Mouse (Mus musculus) heart, embryonic 14.5 days (tissue): ENCODE measurements at regions not wholly inside any gene's neighbourhood (a gene's known extent, or its start where the extent isn't known, plus 50 kb on each side); places are given as distances from the start of the nearest gene placed in this dataset.

ENCODE experiments used
- ATAC-seq: fragments of 200-750 bp; cut with Nextera tagmentation; 2 replicates; pipeline ENCODE4 v1.8.0; 2017; ENCODE audit warnings: low read depth, moderate TSS enrichment; ENCODE audit not compliant: insufficient number of reproducible peaks, insufficient read depth, low FRiP score
- H3K27ac ChIP-seq, 2 experiments: fragments of 200-500 bp in 1 of 2; fragments of 300-500 bp in 1 of 2; sonication (generic) in 1 of 2; replicated peaks in 1 of 2; 2 replicates each; pipeline ENCODE4 v1.5.1; 2012 to 2014; ENCODE audit warnings: low read depth in 2 of 2, low read length in 2 of 2, control low read depth in 1 of 2, mild to moderate bottlenecking in 1 of 2, mixed read lengths in 1 of 2; ENCODE audit not compliant: control insufficient read depth in 1 of 2, insufficient read depth in 1 of 2
- H3K27me3 ChIP-seq: fragments of 300-500 bp; sonication (generic); 2 replicates; pipeline ENCODE4 v1.6.1; 2014; ENCODE audit warnings: mild to moderate bottlenecking, low read length, control low read depth; ENCODE audit not compliant: control insufficient read depth, insufficient read depth
- H3K36me3 ChIP-seq: fragments of 300-500 bp; sonication (generic); 2 replicates; pipeline ENCODE4 v1.6.1; 2014; ENCODE audit warnings: mild to moderate bottlenecking, control low read depth, low read length, mixed read lengths; ENCODE audit not compliant: control insufficient read depth, insufficient read depth
- H3K4me1 ChIP-seq, 2 experiments: fragments of 200-500 bp in 1 of 2; fragments of 300-500 bp in 1 of 2; sonication (generic) in 1 of 2; 2 replicates each; pipeline ENCODE4 v1.6.1; 2012 to 2014; ENCODE audit warnings: low read length in 2 of 2, control low read depth in 1 of 2, mixed read lengths in 1 of 2; ENCODE audit not compliant: control insufficient read depth in 2 of 2, insufficient read depth in 2 of 2
- H3K4me2 ChIP-seq: fragments of 300-500 bp; sonication (generic); 2 replicates; pipeline ENCODE4 v1.6.1; 2014; ENCODE audit warnings: mild to moderate bottlenecking, low read length
- H3K4me3 ChIP-seq, 2 experiments: fragments of 200-500 bp in 1 of 2; fragments of 300-500 bp in 1 of 2; sonication (generic) in 1 of 2; 2 replicates each; pipeline ENCODE4 v1.5.1; 2012 to 2014; ENCODE audit warnings: low read length in 2 of 2, mild to moderate bottlenecking in 2 of 2, control low read depth in 1 of 2, low read depth in 1 of 2, moderate library complexity in 1 of 2; ENCODE audit not compliant: control insufficient read depth in 1 of 2, insufficient read depth in 1 of 2
- H3K9ac ChIP-seq: fragments of 300-500 bp; sonication (generic); 2 replicates; pipeline ENCODE4 v1.6.1; 2014; ENCODE audit warnings: mild to moderate bottlenecking, low read length
- H3K9me3 ChIP-seq: fragments of 300-500 bp; sonication (generic); 2 replicates; pipeline ENCODE4 v1.6.1; 2016; ENCODE audit warnings: low read length, control low read depth; ENCODE audit not compliant: control insufficient read depth
- WGBS: fragments of 180-500 bp; shearing (Covaris S2); extraction: QIAGEN DNeasy Blood & Tissue Kit; methylation state at CpG from one replicate; pipeline ENCODE4 v1.1.7; 2014; 5-methylcytosine and 5-hydroxymethylcytosine counted together

- Histone ChIP-seq H3K27ac (no peak overlapping the region), H3K4me3 (no peak overlapping the region), H3K9ac (no peak overlapping the region), H3K4me2 (no peak overlapping the region), H3K36me3 (no peaks in the 10 kb centered on the region), H3K4me1 (peaks cover 5 to 10% of the 10 kb centered on the region in 2 experiments), H3K9me3 (no peaks in the 10 kb centered on the region), H3K27me3 (no peaks in the 10 kb centered on the region)
- no peak for ATAC-seq
- 69% methylated on average over 5 of the region's 5 CpGs for WGBS
Observed at GRCm38 (mm10) chr3:40428021-40428420, 103.1 kb upstream of the Intu start.

GRCm38 (mm10) chr3:40438251-40438650, 92.8 kb upstream of the Intu start:
- Histone ChIP-seq H3K4me2 (no peak overlapping the region), H3K27me3 (no peaks in the 10 kb centered on the region), H3K9me3 (no peaks in the 10 kb centered on the region), H3K4me1 (no peaks in the 10 kb centered on the region; a peak in 1 of 4 replicates), H3K9ac (no peak overlapping the region), H3K36me3 (no peaks in the 10 kb centered on the region), H3K4me3 (no peak overlapping the region), H3K27ac (no peak overlapping the region)
- no peak for ATAC-seq
- 85% methylated on average over 4 of the region's 4 CpGs for WGBS

- no peaks in the 10 kb centered on the region for H3K9me3 ChIP-seq
- no peak for ATAC-seq
- H3K4me2 ChIP-seq: no peak overlapping the region
- 61% methylated on average over 14 of the region's 14 CpGs for WGBS
- H3K27me3 ChIP-seq: no peaks in the 10 kb centered on the region
- H3K27ac ChIP-seq: no peak overlapping the region
- H3K4me3 ChIP-seq: no peak overlapping the region
- H3K9ac ChIP-seq: peak overlapping the region; percentile 23; the same call in 1 of the 2 replicates
- H3K4me1 ChIP-seq: no peaks in the 10 kb centered on the region; a peak in 1 of 4 replicates
- no peaks in the 10 kb centered on the region for H3K36me3 ChIP-seq
Observed at GRCm38 (mm10) chr3:40441092-40442036, 89.7 kb upstream of the Intu start.

- no peak overlapping the region for H3K27ac ChIP-seq
- no peaks in the 10 kb centered on the region for H3K36me3 ChIP-seq
- ATAC-seq: no peak
- no peak overlapping the region for H3K4me3 ChIP-seq
- H3K9ac ChIP-seq: no peak overlapping the region
- peaks cover 2 to 3% of the 10 kb centered on the region in 2 experiments; a peak in 2 of 4 replicates for H3K4me1 ChIP-seq
- H3K27me3 ChIP-seq: no peaks in the 10 kb centered on the region
- peak overlapping the region; percentile 47 for H3K4me2 ChIP-seq
- H3K9me3 ChIP-seq: no peaks in the 10 kb centered on the region
- WGBS: 31% methylated on average over 20 of the region's 20 CpGs
Observed at GRCm38 (mm10) chr3:40443788-40444595, 87.1 kb upstream of the Intu start.

DNA sequence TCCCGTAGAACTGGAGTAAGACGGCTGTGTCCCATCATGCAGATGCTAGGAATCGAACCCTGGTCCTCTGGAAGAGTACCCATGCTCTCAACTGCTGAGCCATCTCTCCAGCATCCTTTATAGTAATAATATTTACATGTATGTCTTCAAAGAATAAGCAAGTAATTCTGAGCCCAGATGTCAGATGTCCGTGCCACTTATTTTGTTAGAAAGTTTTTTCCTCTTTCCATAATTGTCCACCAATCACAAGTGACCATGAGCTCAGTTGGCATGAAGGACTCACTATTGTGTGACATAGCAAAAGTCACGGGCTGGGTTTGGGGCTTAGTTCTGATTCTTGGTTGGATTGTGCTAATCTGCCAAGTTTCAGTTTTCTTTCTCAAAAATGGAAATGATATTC, 78.1 kb upstream of the Intu start:
- no peaks in the 10 kb centered on the region for H3K9me3 ChIP-seq
- H3K4me1 ChIP-seq: peaks cover 6 to 19% of the 10 kb centered on the region in 2 experiments
- no peak overlapping the region for H3K4me3 ChIP-seq
- H3K36me3 ChIP-seq: no peaks in the 10 kb centered on the region
- H3K27ac ChIP-seq: peak overlapping the region in 1 of 2 experiments; percentile 80; a peak in 2 of 4 replicates
- no peak overlapping the region for H3K4me2 ChIP-seq
- ATAC-seq: no peak
- H3K27me3 ChIP-seq: no peaks in the 10 kb centered on the region
- 78% methylated on average over 5 of the region's 5 CpGs for WGBS
- no peak overlapping the region for H3K9ac ChIP-seq

DNA sequence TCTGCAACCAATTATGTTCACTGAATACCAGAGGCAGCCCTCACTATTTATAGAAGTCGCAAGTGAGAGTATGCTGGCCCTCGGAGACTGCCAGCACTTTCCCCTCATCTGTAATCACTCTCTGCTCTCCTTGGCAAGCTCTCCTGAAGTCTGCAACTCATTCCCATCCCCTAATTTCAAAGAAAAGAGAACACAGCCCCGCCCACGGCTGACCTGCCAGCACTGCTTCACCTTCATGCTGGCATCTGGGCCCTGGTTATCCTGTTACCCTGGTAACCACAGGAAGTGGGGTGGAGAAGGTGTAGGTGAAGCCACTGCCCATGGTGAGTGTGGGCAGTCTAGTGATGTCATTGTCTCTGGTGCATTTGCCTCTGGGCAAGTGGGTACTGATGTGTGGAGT, 77.5 kb upstream of the Intu start:
- peak; percentile 69 for ATAC-seq
- H3K9ac ChIP-seq: no peak overlapping the region
- H3K27me3 ChIP-seq: no peaks in the 10 kb centered on the region
- H3K27ac ChIP-seq: peak overlapping the region; percentile 76 to 80
- peaks cover 6 to 19% of the 10 kb centered on the region in 2 experiments for H3K4me1 ChIP-seq
- H3K4me3 ChIP-seq: no peak overlapping the region
- 0 out of 2 replicates have a peak overlapping the region, but pooled peaks have one; percentile 6 for H3K4me2 ChIP-seq
- WGBS: 11% methylated on average over 4 of the region's 4 CpGs
- H3K36me3 ChIP-seq: no peaks in the 10 kb centered on the region
- no peaks in the 10 kb centered on the region for H3K9me3 ChIP-seq

DNA sequence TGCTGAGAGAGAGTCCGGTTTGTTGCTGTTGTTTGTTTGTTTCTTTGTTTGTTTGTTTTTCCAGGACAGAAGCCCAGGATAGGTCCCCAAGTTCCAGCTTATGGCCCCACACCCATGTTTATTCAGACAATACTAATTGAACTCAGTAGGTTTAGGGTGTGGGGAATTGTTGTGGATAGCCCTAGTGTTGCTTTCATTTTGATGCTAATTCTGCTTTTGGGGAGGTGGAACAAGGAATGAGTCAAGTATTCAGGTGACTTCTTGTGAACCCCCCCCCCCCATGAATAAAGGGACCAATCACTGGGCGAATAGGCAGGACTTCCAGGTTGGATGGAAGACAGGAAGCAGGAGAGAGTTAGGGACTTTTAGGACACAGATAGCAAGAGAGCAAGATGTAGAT, 75.0 kb upstream of the Intu start:
- 78% methylated on average over 2 of the region's 2 CpGs for WGBS
- H3K4me3 ChIP-seq: no peak overlapping the region
- H3K27ac ChIP-seq: no peak overlapping the region
- H3K9me3 ChIP-seq: no peaks in the 10 kb centered on the region
- no peak for ATAC-seq
- no peak overlapping the region for H3K4me2 ChIP-seq
- no peaks in the 10 kb centered on the region for H3K27me3 ChIP-seq
- peaks cover 5 to 13% of the 10 kb centered on the region in 2 experiments for H3K4me1 ChIP-seq
- H3K9ac ChIP-seq: no peak overlapping the region
- no peaks in the 10 kb centered on the region for H3K36me3 ChIP-seq
